Mouse (Mus musculus): ENCODE measurements at regions not wholly inside any gene's neighbourhood (a gene's known extent, or its start where the extent isn't known, plus 50 kb on each side); places are given as distances from the start of the nearest gene placed in this dataset.

GRCm38 (mm10) chr12:110145379-110145778 is 133.5 kb upstream of the Dio3 start:
- TF ChIP-seq TAL1 (IDR thresholded peaks at IDR 0.05; ENCODE audit: low read length) (no peak), GATA1 (IDR thresholded peaks at IDR 0.05; ENCODE audit: low read length) (no peak)

Measured in erythroblast, embryonic 14.5 days (primary cell).